Mouse (Mus musculus): ENCODE data around the gene Fcer1a.
"Not testable (repeated sequence)": the region's sequence is repeated elsewhere in the genome, so short reads cannot be mapped to it uniquely, and the experiment has no call there.

Fcer1a gene

DNA sequence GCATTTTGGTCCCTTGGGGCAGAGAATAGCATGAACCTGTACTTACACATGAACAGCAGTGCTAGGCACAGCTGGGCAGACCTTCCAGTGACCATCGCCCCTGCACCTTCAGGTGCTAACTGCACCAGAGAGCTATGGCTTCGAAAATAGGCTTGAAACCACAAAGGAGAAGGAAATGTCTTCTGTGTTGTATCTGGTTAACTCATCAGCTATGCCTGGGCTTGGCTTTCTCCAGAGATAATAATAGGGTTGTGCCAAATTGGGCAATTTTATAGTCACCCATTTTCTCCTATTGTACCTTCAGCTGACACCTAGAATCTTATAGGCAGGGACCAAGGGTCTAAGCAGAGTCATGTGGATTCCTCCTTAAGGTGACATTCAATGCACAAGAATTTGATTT, at the start of gene Fcer1a:
Gene Fcer1a (minus strand): TSS at position 134 of the 400 bp plus-strand sequence.
- no peak for DNase-seq

DNA sequence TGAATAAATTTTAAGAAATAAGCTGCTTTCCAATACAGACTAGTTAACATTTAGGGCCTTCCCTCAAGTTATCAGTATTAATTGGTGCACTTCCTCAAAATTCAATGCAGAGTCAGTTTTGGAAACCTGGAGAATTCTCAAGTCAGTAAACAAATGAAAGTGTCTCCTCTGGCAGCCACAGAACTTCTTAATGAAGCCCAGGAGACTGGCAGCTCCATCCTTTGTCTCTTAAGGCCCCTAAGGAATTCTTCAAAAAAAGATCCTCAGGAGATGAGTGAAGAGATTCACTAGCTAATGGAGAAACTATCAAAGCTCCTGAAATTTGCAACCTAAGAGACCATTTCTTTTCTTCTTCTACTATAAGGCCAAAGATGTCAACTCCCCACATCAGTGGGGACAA, 38.7 kb upstream of the Fcer1a start, which contains the start of gene Olfr418:
Gene Olfr418 (plus strand): TSS at position 301 of the 400 bp plus-strand sequence.
- DNase-seq: no peak

DNA sequence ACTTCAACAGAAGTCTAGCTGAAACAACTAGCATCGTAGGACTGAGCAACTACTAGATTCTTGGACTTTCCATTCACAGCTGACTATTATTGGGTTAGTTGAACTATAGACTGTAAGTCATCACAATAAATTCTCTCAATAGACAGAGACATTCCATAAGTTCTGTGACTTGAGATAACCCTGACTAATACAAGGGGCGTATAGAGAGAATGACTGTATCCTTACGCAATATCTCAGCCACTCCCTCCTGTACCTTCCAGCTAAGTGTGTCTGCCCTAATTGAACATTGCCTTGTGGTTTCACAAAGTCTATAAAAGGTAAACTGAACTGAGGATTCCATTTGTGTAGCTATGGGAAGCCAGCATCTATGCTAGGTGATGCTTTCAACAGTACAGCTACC, 22.9 kb upstream of the Fcer1a start:
- no peak for DNase-seq

DNA sequence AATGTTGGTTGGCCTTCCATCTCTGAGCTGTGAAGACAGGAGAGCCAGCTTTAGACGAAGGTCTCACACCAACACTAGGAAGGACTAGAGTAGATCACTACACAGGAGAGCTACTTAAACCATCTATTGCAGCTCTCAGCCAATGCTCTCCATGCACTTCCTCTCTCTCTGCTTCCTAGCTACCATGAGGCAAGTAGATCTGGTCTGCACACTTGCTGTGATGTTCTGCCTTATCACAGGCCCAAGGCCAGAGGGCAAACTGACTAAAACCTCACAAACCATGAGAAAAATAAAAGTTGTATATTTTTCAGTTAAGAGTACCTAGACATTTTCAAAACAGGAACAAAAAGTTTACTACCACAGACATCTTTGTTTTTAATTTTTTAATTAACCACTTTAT, 10.0 kb upstream of the Fcer1a start:
- not testable (repeated sequence) for DNase-seq

DNA sequence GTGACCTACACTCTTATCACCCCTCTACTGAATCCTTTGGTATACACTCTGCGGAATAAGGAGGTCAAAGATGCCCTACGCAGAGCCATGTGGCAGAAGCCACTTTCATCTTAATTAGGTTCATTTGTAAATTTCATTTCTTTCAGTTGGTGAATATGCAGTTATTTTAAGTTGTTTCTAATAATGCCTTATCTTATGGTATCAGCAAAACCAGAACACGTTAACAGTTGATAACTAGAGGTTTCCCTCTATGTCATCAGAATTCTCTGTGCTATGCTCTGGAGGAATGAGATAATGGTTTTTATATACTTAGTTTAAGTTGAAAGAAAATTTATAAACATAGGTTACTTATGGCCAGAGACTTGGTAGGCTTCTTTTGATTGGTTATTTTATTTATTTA, 10.5 kb downstream of the Fcer1a start:
- DNase-seq: no peak

DNA sequence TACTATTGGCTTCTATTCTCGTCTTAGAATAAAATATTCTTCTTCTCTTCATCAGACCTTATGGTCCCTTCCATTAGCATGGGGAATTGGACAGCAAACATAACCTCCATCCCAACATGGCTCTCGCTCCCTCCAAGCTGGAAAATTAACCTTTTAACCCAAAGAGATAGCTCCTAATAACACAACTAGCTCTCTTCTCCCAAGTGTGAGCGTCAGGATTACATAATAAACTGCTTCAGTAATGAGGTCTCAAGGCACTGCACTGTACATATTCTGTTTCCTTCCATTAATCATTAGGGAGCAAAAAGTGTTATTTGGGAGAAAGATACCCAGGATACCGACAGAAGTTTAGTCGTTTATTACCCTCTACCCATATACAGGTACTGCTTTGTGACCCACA, 14.9 kb downstream of the Fcer1a start, which contains the start of gene Olfr1404:
Gene Olfr1404 (plus strand): TSS at position 301 of the 400 bp plus-strand sequence.
- no peak for DNase-seq

DNA sequence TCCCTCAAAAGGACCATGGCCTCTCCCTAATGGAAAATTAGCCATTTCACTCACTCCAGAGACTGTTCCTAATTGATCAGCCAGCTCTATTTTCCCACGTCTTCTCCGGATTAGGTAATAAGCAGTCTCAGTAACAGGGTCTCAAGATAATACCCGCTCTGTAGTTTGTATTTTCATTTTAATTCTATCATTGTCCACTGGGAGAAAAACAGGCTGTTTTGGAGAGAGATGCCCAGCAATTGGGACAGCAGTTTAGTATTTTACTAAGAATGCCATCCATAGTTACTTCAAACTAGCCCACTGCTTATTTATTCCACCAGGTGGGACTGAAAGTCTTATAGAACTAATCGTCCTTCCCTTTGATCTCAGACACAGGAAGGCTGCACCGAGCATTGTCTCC, 29.5 kb downstream of the Fcer1a start, which contains the start of gene Olfr218:
Gene Olfr218 (plus strand): TSS at position 301 of the 400 bp plus-strand sequence.
- DNase-seq: no peak

DNA sequence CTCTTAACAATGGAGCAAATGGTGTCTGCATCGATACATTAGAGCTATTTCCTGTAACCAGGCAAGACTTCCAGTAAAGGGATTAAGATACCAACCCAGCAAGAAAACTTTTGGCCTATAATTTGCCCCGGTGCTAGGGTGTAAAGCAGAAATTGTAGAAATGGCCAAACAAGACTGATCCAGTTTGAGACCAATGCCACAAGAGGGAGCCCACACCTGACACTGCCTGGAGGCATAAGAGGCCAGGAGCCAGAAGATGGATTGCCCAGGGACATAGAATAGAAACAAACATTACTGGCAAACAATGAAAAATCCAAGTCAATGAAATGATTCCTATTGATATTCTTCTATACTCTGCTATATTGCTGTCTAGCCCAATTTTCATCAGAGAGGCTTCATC, 30.7 kb downstream of the Fcer1a start:
- DNase-seq: no peak

DNA sequence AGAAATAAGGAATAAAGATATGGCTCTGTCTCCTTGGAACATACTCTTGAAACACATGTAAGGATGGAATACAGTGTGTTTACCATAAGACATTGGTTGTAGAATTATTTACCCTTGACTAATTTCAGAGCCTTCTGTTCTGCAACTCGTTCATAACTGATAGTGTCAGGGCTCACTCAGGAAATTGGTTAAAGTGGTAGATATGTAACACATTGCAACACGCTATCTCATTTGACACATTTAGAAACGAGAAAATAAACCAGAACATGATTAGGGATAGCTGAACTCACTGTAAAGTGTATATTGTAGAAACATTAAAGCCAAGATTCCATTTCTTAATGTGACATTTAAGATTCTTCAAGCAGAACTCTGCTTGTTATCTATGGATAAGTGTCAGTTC, 35.0 kb downstream of the Fcer1a start:
- DNase-seq: no peak

DNA sequence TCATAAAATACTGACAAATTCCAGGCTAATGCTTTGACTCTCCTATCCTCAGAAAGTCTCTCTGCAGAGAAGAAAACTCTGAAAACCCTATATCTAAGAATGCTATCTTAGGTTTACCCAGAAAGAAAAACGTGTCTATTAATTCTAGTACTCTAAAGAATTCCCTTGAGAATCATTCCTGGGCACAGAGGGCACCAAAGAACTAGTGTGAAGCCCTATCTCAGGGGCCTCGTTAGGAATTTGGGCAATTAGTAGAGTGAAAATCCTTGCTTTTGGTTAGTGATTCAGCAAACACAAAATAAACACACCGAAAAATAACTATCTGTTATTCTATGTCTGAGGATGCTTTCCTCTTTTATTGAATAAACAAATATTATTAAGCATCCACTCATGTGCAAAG, 36.5 kb downstream of the Fcer1a start, which contains the start of gene Olfr1406:
Gene Olfr1406 (minus strand): TSS at position 101 of the 400 bp plus-strand sequence.
- no peak for DNase-seq

DNA sequence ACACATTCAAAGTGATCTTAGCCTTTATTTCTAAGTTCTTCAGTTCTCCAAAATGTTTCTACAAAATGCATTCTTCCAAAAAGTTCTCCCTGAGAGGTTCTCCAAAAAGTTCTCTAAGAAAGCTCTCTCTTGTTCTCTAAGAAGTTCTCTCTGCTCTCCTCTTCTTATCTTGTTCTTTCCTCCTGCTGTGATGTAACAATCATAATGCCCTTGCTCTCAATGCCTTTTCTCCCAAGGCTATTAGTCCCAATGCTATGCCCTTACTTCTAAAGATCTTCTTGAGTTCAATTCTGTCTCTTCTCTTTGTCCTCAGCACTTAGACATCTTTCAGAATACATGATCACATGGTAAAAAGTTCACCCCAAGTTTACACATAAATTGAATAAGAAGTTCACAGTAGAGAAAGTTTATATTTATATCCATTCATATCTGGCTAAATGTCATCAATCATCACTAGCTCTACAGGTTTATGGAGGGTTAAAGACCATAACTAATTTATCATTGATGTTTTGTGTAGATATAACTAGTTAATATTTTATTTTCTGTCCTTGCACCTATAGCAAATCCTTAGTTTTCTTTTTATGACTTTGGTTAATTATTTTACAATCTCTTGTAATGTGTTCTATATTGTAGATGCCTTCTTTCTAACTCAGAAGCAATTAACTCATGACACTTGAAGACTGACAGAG, 52.7 kb downstream of the Fcer1a start:
- no peak for DNase-seq

Measured in kidney, adult 9 months (tissue).